Mouse (Mus musculus): ENCODE data around the gene Card10.

The Card10 gene

GRCm38 (mm10) chr15:78816074-78816391 lies 13.2 kb upstream of the Card10 start:
- TF ChIP-seq GATA4 (IDR thresholded peaks at IDR 0.05; ENCODE audit: insufficient replicate concordance, low read length), result no peak

GRCm38 (mm10) chr15:78815314-78816073 lies 12.7 kb upstream of the Card10 start:
- TF ChIP-seq GATA4 (IDR thresholded peaks at IDR 0.05; ENCODE audit: insufficient replicate concordance, low read length), result no peak

GRCm38 (mm10) chr15:78813603-78814002 lies 10.8 kb upstream of the Card10 start:
- no peak for TF ChIP-seq GATA4 (IDR thresholded peaks at IDR 0.05; ENCODE audit: insufficient replicate concordance, low read length)

- TF ChIP-seq GATA4 (IDR thresholded peaks at IDR 0.05; ENCODE audit: insufficient replicate concordance, low read length), result no peak
Measured at GRCm38 (mm10) chr15:78810146-78810545, 7.3 kb upstream of the Card10 start.

GRCm38 (mm10) chr15:78809739-78810138 lies 6.9 kb upstream of the Card10 start:
- no peak for TF ChIP-seq GATA4 (IDR thresholded peaks at IDR 0.05; ENCODE audit: insufficient replicate concordance, low read length)

GRCm38 (mm10) chr15:78808980-78809379 lies 6.1 kb upstream of the Card10 start:
- no peak for TF ChIP-seq GATA4 (IDR thresholded peaks at IDR 0.05; ENCODE audit: insufficient replicate concordance, low read length)

GRCm38 (mm10) chr15:78807141-78807540 lies 4.3 kb upstream of the Card10 start:
- no peak for TF ChIP-seq GATA4 (IDR thresholded peaks at IDR 0.05; ENCODE audit: insufficient replicate concordance, low read length)

GRCm38 (mm10) chr15:78806614-78807013 lies 3.8 kb upstream of the Card10 start:
- no peak for TF ChIP-seq GATA4 (IDR thresholded peaks at IDR 0.05; ENCODE audit: insufficient replicate concordance, low read length)

- no peak for TF ChIP-seq GATA4 (IDR thresholded peaks at IDR 0.05; ENCODE audit: insufficient replicate concordance, low read length)
Measured at GRCm38 (mm10) chr15:78805351-78805750, 2.5 kb upstream of the Card10 start.

GRCm38 (mm10) chr15:78804326-78804725 lies 1.5 kb upstream of the Card10 start:
- no peak for TF ChIP-seq GATA4 (IDR thresholded peaks at IDR 0.05; ENCODE audit: insufficient replicate concordance, low read length)

GRCm38 (mm10) chr15:78803499-78803900 lies 658 bp upstream of the Card10 start:
- peak; percentile 72; the same call in 1 of the 2 replicates for TF ChIP-seq GATA4 (IDR thresholded peaks at IDR 0.05; ENCODE audit: insufficient replicate concordance, low read length)

GRCm38 (mm10) chr15:78801971-78802741 lies 686 bp downstream of the Card10 start:
- no peak; the same call in 1 of the 2 replicates for TF ChIP-seq GATA4 (IDR thresholded peaks at IDR 0.05; ENCODE audit: insufficient replicate concordance, low read length)

GRCm38 (mm10) chr15:78801571-78801970 lies 1.3 kb downstream of the Card10 start:
- TF ChIP-seq GATA4 (IDR thresholded peaks at IDR 0.05; ENCODE audit: insufficient replicate concordance, low read length), result no peak

GRCm38 (mm10) chr15:78799029-78799428 lies 3.8 kb downstream of the Card10 start:
- TF ChIP-seq GATA4 (IDR thresholded peaks at IDR 0.05; ENCODE audit: insufficient replicate concordance, low read length), result no peak

GRCm38 (mm10) chr15:78797060-78797329 lies 5.8 kb downstream of the Card10 start:
- TF ChIP-seq GATA4 (IDR thresholded peaks at IDR 0.05; ENCODE audit: insufficient replicate concordance, low read length), result no peak

GRCm38 (mm10) chr15:78796196-78797059 lies 6.4 kb downstream of the Card10 start:
- peak; percentile 34; the same call in 1 of the 2 replicates for TF ChIP-seq GATA4 (IDR thresholded peaks at IDR 0.05; ENCODE audit: insufficient replicate concordance, low read length)

Measured in liver, adult (tissue).